Mouse (Mus musculus) limb, embryonic 12.5 days (tissue): ENCODE measurements around the gene D630003M21Rik. TPM values are rescaled to one million over a fixed set of nuclear protein-coding genes. Genes with fewer than 3 reads are reported as not detected.

Experiments
- ATAC-seq: fragments of 200-750 bp; cut with Nextera tagmentation; 2 replicates; pipeline ENCODE4 v1.8.0; 2017; ENCODE audit warnings: low read depth, moderate TSS enrichment; ENCODE audit not compliant: insufficient number of reproducible peaks, insufficient read depth, low FRiP score, low TSS enrichment
- H3K27ac ChIP-seq: fragments of 300-500 bp; sonication (generic); 2 replicates; pipeline ENCODE4 v1.5.1; 2016; ENCODE audit warnings: mild to moderate bottlenecking, moderate library complexity
- H3K27me3 ChIP-seq: fragments of 300-500 bp; sonication (generic); 2 replicates; pipeline ENCODE4 v1.6.1; 2016; ENCODE audit warnings: mild to moderate bottlenecking, moderate library complexity
- H3K36me3 ChIP-seq: fragments of 300-500 bp; sonication (generic); 2 replicates; pipeline ENCODE4 v1.6.1; 2016; ENCODE audit warnings: mild to moderate bottlenecking, moderate library complexity
- H3K4me1 ChIP-seq: fragments of 300-500 bp; sonication (generic); replicated peaks from 2 replicates; pipeline ENCODE4 v1.6.1; 2016
- H3K4me2 ChIP-seq: fragments of 300-500 bp; sonication (generic); 2 replicates; pipeline ENCODE4 v1.6.1; 2016; ENCODE audit warnings: mild to moderate bottlenecking, moderate library complexity
- H3K4me3 ChIP-seq: fragments of 300-500 bp; sonication (generic); replicated peaks from 2 replicates; pipeline ENCODE4 v1.5.1; 2016; ENCODE audit warnings: mild to moderate bottlenecking
- H3K9ac ChIP-seq: fragments of 300-500 bp; sonication (generic); replicated peaks from 2 replicates; pipeline ENCODE4 v1.6.1; 2016; ENCODE audit warnings: mild to moderate bottlenecking, moderate library complexity
- H3K9me3 ChIP-seq: fragments of 300-500 bp; sonication (generic); 2 replicates; pipeline ENCODE4 v1.6.1; 2016; ENCODE audit warnings: mild to moderate bottlenecking, moderate library complexity
- WGBS: fragments of 180-500 bp; shearing (Covaris S2); methylation state at CpG from one replicate; pipeline ENCODE4 v1.1.7; 2016; 5-methylcytosine and 5-hydroxymethylcytosine counted together
- polyA plus RNA-seq: library from polyadenylated mRNA; unstranded; fragments of >200 nt; fragmentation: Nextera tagmentation; extraction: Ambion mirVana; gene quantifications from 2 replicates; pipeline ENCODE4 v1.2.1, GENCODE M21; 2016

D630003M21Rik gene
- polyA plus RNA-seq, 1 experiment from 2014 or later, result 10.2 TPM

GRCm38 (mm10) chr2:158178696-158179369, 50.2 kb downstream of the D630003M21Rik start:
- WGBS, result 10% methylated on average over 16 of the region's 19 CpGs
- Histone ChIP-seq H3K9ac (peak overlapping the region; percentile 38), H3K4me3 (peak overlapping the region; percentile 29), H3K4me2 (peak overlapping the region; percentile 54), H3K4me1 (peaks cover 13% of the 10 kb centered on the region), H3K9me3 (no peaks in the 10 kb centered on the region), H3K36me3 (no peaks in the 10 kb centered on the region), H3K27me3 (peaks cover 11% of the 10 kb centered on the region; the same call in 1 of the 2 replicates), H3K27ac (no peak overlapping the region)
- ATAC-seq, result peak; percentile 77; the same call in 1 of the 2 replicates

- Histone ChIP-seq H3K9me3 (no peaks in the 10 kb centered on the region), H3K4me2 (no peak overlapping the region), H3K4me3 (no peak overlapping the region), H3K9ac (no peak overlapping the region), H3K27ac (no peak overlapping the region), H3K27me3 (peaks cover 11% of the 10 kb centered on the region; the same call in 1 of the 2 replicates), H3K36me3 (no peaks in the 10 kb centered on the region), H3K4me1 (peaks cover 13% of the 10 kb centered on the region)
- WGBS, result 77% methylated on average over 4 of the region's 4 CpGs
- no peak for ATAC-seq
These were observed 50.9 kb downstream of the D630003M21Rik start for GRCm38 (mm10) chr2:158178139-158178538.

DNA sequence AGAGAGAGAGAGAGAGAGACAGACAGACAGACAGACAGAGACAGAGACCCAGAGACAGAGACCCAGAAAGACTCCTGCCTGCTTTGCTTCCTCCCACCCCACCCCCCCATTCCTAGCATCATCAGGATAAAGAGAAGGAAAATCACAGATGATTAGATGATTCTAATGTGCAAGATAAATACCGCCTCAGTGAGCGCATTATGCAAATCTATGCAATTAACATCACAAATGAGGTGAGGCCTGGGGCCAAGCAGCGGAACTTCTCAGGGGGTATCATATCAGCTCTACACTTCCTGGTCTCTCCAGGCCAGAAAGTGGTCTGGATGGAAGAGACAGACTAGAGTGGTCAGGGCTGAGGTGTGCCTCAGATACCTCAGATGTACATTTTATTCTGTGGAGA, 51.4 kb downstream of the D630003M21Rik start:
- no peak overlapping the region for H3K4me2 ChIP-seq
- WGBS, result 56% methylated on average over 3 of the region's 3 CpGs

DNA sequence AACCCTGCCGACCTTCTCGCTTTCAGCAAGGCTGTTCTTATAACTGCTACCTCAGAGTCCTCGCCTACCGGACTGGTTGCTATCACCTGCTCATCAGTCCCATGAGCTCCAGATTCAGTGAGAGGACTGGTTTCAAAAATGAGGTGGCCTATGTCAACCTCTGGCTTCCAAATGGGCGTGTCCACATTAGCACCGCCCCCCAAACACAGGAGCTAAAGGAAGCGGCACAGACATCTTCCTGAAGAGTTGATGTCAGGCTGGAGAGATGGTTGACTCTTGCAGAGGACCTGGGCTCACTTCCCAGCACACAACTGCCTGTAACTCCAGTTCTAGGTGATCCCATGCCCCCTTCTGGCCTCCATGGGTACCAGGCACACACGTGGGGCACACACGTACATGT, 52.3 kb downstream of the D630003M21Rik start:
- peaks cover 11% of the 10 kb centered on the region; the same call in 1 of the 2 replicates for H3K27me3 ChIP-seq
- no peak overlapping the region for H3K27ac ChIP-seq
- H3K4me3 ChIP-seq, result no peak overlapping the region
- no peaks in the 10 kb centered on the region for H3K36me3 ChIP-seq
- H3K4me2 ChIP-seq, result no peak overlapping the region
- H3K4me1 ChIP-seq, result peaks cover 13% of the 10 kb centered on the region
- ATAC-seq, result no peak
- no peaks in the 10 kb centered on the region for H3K9me3 ChIP-seq
- no peak overlapping the region for H3K9ac ChIP-seq
- 88% methylated on average over 9 of the region's 9 CpGs for WGBS

More for the DNA sequence above, 51.4 kb downstream of the D630003M21Rik start:
- H3K9me3 ChIP-seq, result no peaks in the 10 kb centered on the region
- H3K27ac ChIP-seq, result no peak overlapping the region
- peaks cover 13% of the 10 kb centered on the region for H3K4me1 ChIP-seq
- no peak overlapping the region for H3K4me3 ChIP-seq
- no peaks in the 10 kb centered on the region for H3K36me3 ChIP-seq
- ATAC-seq, result no peak
- H3K9ac ChIP-seq, result no peak overlapping the region
- peaks cover 11% of the 10 kb centered on the region; the same call in 1 of the 2 replicates for H3K27me3 ChIP-seq

- Histone ChIP-seq H3K9me3 (no peaks in the 10 kb centered on the region), H3K36me3 (no peaks in the 10 kb centered on the region), H3K27ac (no peak overlapping the region), H3K27me3 (peaks cover 11% of the 10 kb centered on the region; the same call in 1 of the 2 replicates), H3K4me2 (no peak overlapping the region), H3K4me1 (peaks cover 13% of the 10 kb centered on the region), H3K9ac (no peak overlapping the region), H3K4me3 (no peak overlapping the region)
- ATAC-seq, result no peak
- WGBS, result 79% methylated on average over 3 of the region's 3 CpGs
These were observed 53.6 kb downstream of the D630003M21Rik start for GRCm38 (mm10) chr2:158175433-158175832.

DNA sequence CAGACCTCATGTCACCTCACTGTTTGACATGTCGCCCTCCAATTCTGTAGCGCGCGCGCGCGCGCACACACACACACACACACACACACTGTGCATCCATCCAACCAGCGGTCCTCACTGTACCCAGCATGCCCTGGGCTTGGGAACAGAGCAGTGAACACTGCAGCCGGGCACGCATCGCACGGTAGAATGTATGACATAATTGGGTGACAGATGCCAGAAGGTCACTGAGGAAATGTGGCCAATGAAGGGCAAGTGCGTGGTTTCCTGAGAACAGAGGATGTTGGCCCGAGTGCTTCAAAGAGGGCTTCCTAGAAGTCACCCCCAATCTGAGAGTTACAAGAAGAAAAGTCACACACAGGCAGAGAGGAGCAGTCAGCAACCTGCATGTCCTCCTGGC, 54.1 kb downstream of the D630003M21Rik start:
- 83% methylated on average over 15 of the region's 15 CpGs for WGBS
- H3K4me3 ChIP-seq, result no peak overlapping the region
- H3K36me3 ChIP-seq, result no peaks in the 10 kb centered on the region
- H3K4me1 ChIP-seq, result peaks cover 13% of the 10 kb centered on the region
- no peak overlapping the region for H3K9ac ChIP-seq
- ATAC-seq, result no peak
- no peaks in the 10 kb centered on the region for H3K9me3 ChIP-seq
- no peak overlapping the region for H3K27ac ChIP-seq
- peaks cover 11% of the 10 kb centered on the region; the same call in 1 of the 2 replicates for H3K27me3 ChIP-seq
- no peak overlapping the region for H3K4me2 ChIP-seq

GRCm38 (mm10) chr2:158174438-158174837, 54.6 kb downstream of the D630003M21Rik start:
- Histone ChIP-seq H3K4me3 (no peak overlapping the region), H3K9ac (no peak overlapping the region), H3K4me1 (peaks cover 8% of the 10 kb centered on the region), H3K27ac (no peak overlapping the region), H3K4me2 (no peak overlapping the region), H3K36me3 (no peaks in the 10 kb centered on the region), H3K27me3 (peaks cover 6% of the 10 kb centered on the region; the same call in 1 of the 2 replicates), H3K9me3 (no peaks in the 10 kb centered on the region)
- 83% methylated on average over 5 of the region's 5 CpGs for WGBS
- ATAC-seq, result no peak

GRCm38 (mm10) chr2:158170394-158170793, 58.6 kb downstream of the D630003M21Rik start:
- H3K4me3 ChIP-seq, result no peak overlapping the region
- ATAC-seq, result no peak
- H3K9me3 ChIP-seq, result no peaks in the 10 kb centered on the region
- WGBS, result 89% methylated on average over 2 of the region's 2 CpGs
- H3K4me1 ChIP-seq, result no peaks in the 10 kb centered on the region; the same call in 1 of the 2 replicates
- H3K4me2 ChIP-seq, result no peak overlapping the region
- no peak overlapping the region for H3K9ac ChIP-seq
- H3K27me3 ChIP-seq, result no peaks in the 10 kb centered on the region
- no peaks in the 10 kb centered on the region for H3K36me3 ChIP-seq
- no peak overlapping the region for H3K27ac ChIP-seq

- H3K36me3 ChIP-seq, result no peaks in the 10 kb centered on the region
- H3K4me2 ChIP-seq, result no peak overlapping the region
- no peaks in the 10 kb centered on the region for H3K27me3 ChIP-seq
- H3K9ac ChIP-seq, result no peak overlapping the region
- no peaks in the 10 kb centered on the region; the same call in 1 of the 2 replicates for H3K4me1 ChIP-seq
- H3K9me3 ChIP-seq, result no peaks in the 10 kb centered on the region
- no peak overlapping the region for H3K27ac ChIP-seq
- WGBS, result 84% methylated on average over 7 of the region's 7 CpGs
- ATAC-seq, result no peak
- no peak overlapping the region for H3K4me3 ChIP-seq
These were observed 59.3 kb downstream of the D630003M21Rik start for GRCm38 (mm10) chr2:158169771-158170170.

GRCm38 (mm10) chr2:158169351-158169750, 59.7 kb downstream of the D630003M21Rik start:
- H3K4me3 ChIP-seq, result no peak overlapping the region
- H3K36me3 ChIP-seq, result no peaks in the 10 kb centered on the region
- no peak for ATAC-seq
- 73% methylated on average over 6 of the region's 6 CpGs for WGBS
- H3K9ac ChIP-seq, result no peak overlapping the region
- no peaks in the 10 kb centered on the region for H3K9me3 ChIP-seq
- no peak overlapping the region for H3K4me2 ChIP-seq
- no peaks in the 10 kb centered on the region for H3K27me3 ChIP-seq
- no peaks in the 10 kb centered on the region; the same call in 1 of the 2 replicates for H3K4me1 ChIP-seq
- no peak overlapping the region for H3K27ac ChIP-seq

GRCm38 (mm10) chr2:158168741-158169211, 60.2 kb downstream of the D630003M21Rik start:
- ATAC-seq, result no peak
- Histone ChIP-seq H3K4me1 (no peaks in the 10 kb centered on the region; the same call in 1 of the 2 replicates), H3K4me3 (no peak overlapping the region), H3K9me3 (no peaks in the 10 kb centered on the region), H3K27me3 (no peaks in the 10 kb centered on the region), H3K9ac (no peak overlapping the region), H3K36me3 (no peaks in the 10 kb centered on the region), H3K27ac (no peak overlapping the region), H3K4me2 (no peak overlapping the region)
- 71% methylated on average over 8 of the region's 8 CpGs for WGBS
